ENCODE assay signal across 26 mouse cellular contexts in the genomic region with DNA sequence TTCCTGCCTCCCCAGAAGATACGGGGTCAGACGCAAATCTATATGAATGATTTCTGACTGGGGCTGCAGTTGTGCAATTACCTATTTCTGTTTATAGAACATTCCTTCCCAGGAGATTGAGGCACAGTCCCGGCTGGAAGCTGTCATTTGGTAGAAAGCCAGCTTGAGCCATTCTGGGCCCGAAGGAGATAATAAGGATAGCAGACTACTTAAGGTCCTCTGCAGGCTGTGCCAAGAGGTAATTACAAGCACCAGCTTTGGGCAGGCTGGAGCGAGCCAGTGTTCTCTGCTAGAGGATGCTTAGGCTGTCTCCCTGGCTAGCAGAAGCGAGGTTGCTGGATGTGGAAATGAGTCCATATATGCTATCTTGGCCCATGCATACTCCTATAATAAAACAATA.
DNase-seq lines count a peak whose midpoint lies in the region; ATAC-seq and TF ChIP-seq lines count a peak whose summit lies in the region.
"Had no signal": no experiment of that assay in that cellular context is flagged by ENCODE, and none has a peak within 500 bp of the region (broad histone marks: within the 10 kb centered on the region; RNA-seq: fewer than 3 reads in every experiment).

No protein-coding gene starts in this region.

- 0 out of 2 replicates have a peak overlapping the region, but pooled peaks have one; percentile 30 for H3K27ac ChIP-seq in hindbrain, embryonic 12.5 days
- H3K27ac ChIP-seq in hindbrain, embryonic 10.5 days = no peak overlapping the region
- H3K27ac ChIP-seq in midbrain, embryonic 12.5 days (replicated peaks) = peak overlapping the region; percentile 20; the same call in 1 of the 2 replicates
- H3K27ac ChIP-seq in midbrain, embryonic 16.5 days (ENCODE audit: low read length) = no peak overlapping the region
- H3K27ac ChIP-seq: forebrain, embryonic 10.5 days; gastrocnemius, adult 2 months; kidney, postnatal 0 days; limb, embryonic 15.5 days; liver, embryonic 14.5 days; lung, embryonic 15.5 days; neural tube, embryonic 15.5 days; stomach, postnatal 0 days had no signal

- no peak overlapping the region for H3K4me3 ChIP-seq in hindbrain, embryonic 12.5 days
- H3K4me3 ChIP-seq in hindbrain, embryonic 10.5 days = no peak overlapping the region
- H3K4me3 ChIP-seq in midbrain, embryonic 12.5 days = no peak overlapping the region
- H3K4me3 ChIP-seq in midbrain, embryonic 16.5 days (ENCODE audit: low read depth, low read length) = no peak overlapping the region
- H3K4me3 ChIP-seq: forebrain, embryonic 10.5 days; gastrocnemius, adult 2 months; limb, embryonic 15.5 days; lung, embryonic 15.5 days; myocyte; neural tube, embryonic 15.5 days had no signal

- ATAC-seq in hindbrain, embryonic 12.5 days (ENCODE audit: low FRiP score) = no peak
- ATAC-seq in midbrain, embryonic 12.5 days (ENCODE audit: low FRiP score, low read depth) = no peak
- no peak for ATAC-seq in midbrain, embryonic 16.5 days
- ATAC-seq: activated CD4-positive, CD25-positive, alpha-beta regulatory T cell, adult 4 months had no signal

- H3K4me1 ChIP-seq in hindbrain, embryonic 12.5 days = peaks cover 14% of the 10 kb centered on the region
- H3K4me1 ChIP-seq in hindbrain, embryonic 10.5 days (replicated peaks) = peaks cover 16% of the 10 kb centered on the region
- peaks cover 16% of the 10 kb centered on the region for H3K4me1 ChIP-seq in midbrain, embryonic 12.5 days
- H3K4me1 ChIP-seq in midbrain, embryonic 16.5 days (ENCODE audit: control insufficient read depth, insufficient read depth, low read length) = peaks cover 11% of the 10 kb centered on the region

- H3K36me3 ChIP-seq in hindbrain, embryonic 12.5 days = no peaks in the 10 kb centered on the region
- no peaks in the 10 kb centered on the region for H3K36me3 ChIP-seq in hindbrain, embryonic 10.5 days
- no peaks in the 10 kb centered on the region for H3K36me3 ChIP-seq in midbrain, embryonic 12.5 days
- no peaks in the 10 kb centered on the region for H3K36me3 ChIP-seq in midbrain, embryonic 16.5 days (ENCODE audit: control insufficient read depth, insufficient read depth, low read length)
- H3K36me3 ChIP-seq: forebrain, embryonic 10.5 days; G1E; limb, embryonic 15.5 days; lung, embryonic 15.5 days; neural tube, embryonic 15.5 days had no signal

- no peaks in the 10 kb centered on the region for H3K9me3 ChIP-seq in hindbrain, embryonic 12.5 days (replicated peaks)
- H3K9me3 ChIP-seq in hindbrain, embryonic 10.5 days = no peaks in the 10 kb centered on the region
- H3K9me3 ChIP-seq in midbrain, embryonic 12.5 days = no peaks in the 10 kb centered on the region
- no peaks in the 10 kb centered on the region for H3K9me3 ChIP-seq in midbrain, embryonic 16.5 days (replicated peaks; ENCODE audit: control insufficient read depth, low read length, poor library complexity, severe bottlenecking)
- H3K9me3 ChIP-seq: forebrain, embryonic 10.5 days; G1E; limb, embryonic 15.5 days; lung, embryonic 15.5 days; neural tube, embryonic 15.5 days had no signal

- DNase-seq in hindbrain, embryonic 10.5 days (ENCODE audit: low spot score) = no peak
- DNase-seq in Muller cell, postnatal 12 days (ENCODE audit: inconsistent ontology term) = peak; percentile 28
- peak; percentile 81 for DNase-seq in brain, embryonic 14.5 days (ENCODE audit: low read depth)
- no peak for DNase-seq in thymus, postnatal 0 days (ENCODE audit: low spot score)
- DNase-seq: adrenal gland, postnatal 10 days; B cell, adult 2 months; cerebellum, adult 9-11 months; gastrocnemius, adult 2 months; heart, postnatal 4 days; kidney, adult 2 months; layer of hippocampus, adult 9-11 months; lung, postnatal 4 days; right cerebral cortex, postnatal 14 days had no signal

- no peak overlapping the region for H3K4me2 ChIP-seq in hindbrain, embryonic 12.5 days (replicated peaks)
- no peak overlapping the region for H3K4me2 ChIP-seq in midbrain, embryonic 12.5 days (replicated peaks)
- no peak overlapping the region for H3K4me2 ChIP-seq in midbrain, embryonic 16.5 days (ENCODE audit: low read length)
- H3K4me2 ChIP-seq: limb, embryonic 15.5 days; lung, embryonic 15.5 days; neural tube, embryonic 15.5 days had no signal

- WGBS in hindbrain, embryonic 12.5 days = 53% methylated on average over 6 of the region's 6 CpGs
- 72% methylated on average over 6 of the region's 6 CpGs for WGBS in hindbrain, embryonic 10.5 days
- WGBS in midbrain, embryonic 12.5 days = 68% methylated on average over 6 of the region's 6 CpGs
- 53% methylated on average over 6 of the region's 6 CpGs for WGBS in midbrain, embryonic 16.5 days

- no peak overlapping the region for H3K9ac ChIP-seq in hindbrain, embryonic 12.5 days
- H3K9ac ChIP-seq in midbrain, embryonic 12.5 days (replicated peaks) = no peak overlapping the region
- H3K9ac ChIP-seq in midbrain, embryonic 16.5 days (ENCODE audit: low read depth, low read length) = no peak overlapping the region
- H3K9ac ChIP-seq: limb, embryonic 15.5 days; liver, embryonic 14.5 days; lung, embryonic 15.5 days; neural tube, embryonic 15.5 days had no signal

- no peak for TF ChIP-seq POLR2A in brain, embryonic 14.5 days (IDR thresholded peaks at IDR 0.05; ENCODE audit: borderline replicate concordance, extremely low read depth, insufficient read depth, insufficient read length, poor library complexity, severe bottlenecking)

- 0 out of 2 replicates have a peak, but pooled peaks cover 2% of the 10 kb centered on the region for H3K27me3 ChIP-seq in hindbrain, embryonic 12.5 days
- H3K27me3 ChIP-seq in hindbrain, embryonic 10.5 days (ENCODE audit: insufficient read depth, poor library complexity, severe bottlenecking) = peaks cover 28% of the 10 kb centered on the region; the same call in 1 of the 2 replicates
- H3K27me3 ChIP-seq in midbrain, embryonic 12.5 days = peaks cover 3% of the 10 kb centered on the region; the same call in 1 of the 2 replicates
- H3K27me3 ChIP-seq in midbrain, embryonic 16.5 days (ENCODE audit: control insufficient read depth, insufficient read depth, low read depth, low read length) = no peaks in the 10 kb centered on the region
- H3K27me3 ChIP-seq: limb, embryonic 15.5 days; lung, embryonic 15.5 days; neural tube, embryonic 15.5 days had no signal

- TF ChIP-seq CTCF in brain, embryonic 14.5 days (IDR thresholded peaks at IDR 0.05; ENCODE audit: borderline replicate concordance, extremely low read depth, insufficient read depth, insufficient read length) = no peak

Comparison
In these comparisons a context has a peak if more than half of its experiments do, and no peak if none do; other contexts are left out.
1. H3K27ac ChIP-seq: peak in hindbrain, embryonic 12.5 days (single experiment) and midbrain, embryonic 12.5 days (single experiment); none in hindbrain, embryonic 10.5 days (single experiment) and midbrain, embryonic 16.5 days (single experiment).
2. DNase-seq: peak in Muller cell, postnatal 12 days (single experiment) and brain, embryonic 14.5 days (single experiment); none in hindbrain, embryonic 10.5 days (single experiment) and thymus, postnatal 0 days (single experiment).